13 mouse cellular contexts compared by ENCODE assay signal in genomic region chr15:81044446-81044845, GRCm38 (mm10).
DNase-seq lines count a peak whose midpoint lies in the region; ATAC-seq and TF ChIP-seq lines count a peak whose summit lies in the region.
"Had no signal": no experiment of that assay in that cellular context is flagged by ENCODE, and none has a peak within 500 bp of the region (broad histone marks: within the 10 kb centered on the region; RNA-seq: fewer than 3 reads in every experiment).

No protein-coding gene starts in this region.

- peak overlapping the region; percentile 78 for H3K4me3 ChIP-seq in bone marrow, adult 2 months (replicated peaks; ENCODE audit: control insufficient read depth, low read depth, low read length)
- no peak overlapping the region for H3K4me3 ChIP-seq in kidney, adult 2 months (ENCODE audit: insufficient read depth, low read depth, low read length)
- H3K4me3 ChIP-seq: embryonic facial prominence, embryonic 13.5 days; hindbrain, embryonic 12.5 days; limb, embryonic 15.5 days had no signal

- H3K4me1 ChIP-seq in bone marrow, adult 2 months (ENCODE audit: control insufficient read depth, insufficient read depth, low read length), result peaks cover 2% of the 10 kb centered on the region; the same call in 1 of the 2 replicates
- 0 out of 2 replicates have a peak, but pooled peaks cover 3% of the 10 kb centered on the region for H3K4me1 ChIP-seq in kidney, adult 2 months (ENCODE audit: control insufficient read depth, insufficient read depth, low read length)

- intact Hi-C loops in left cerebral cortex, postnatal 36 days (cut with DNase I), result no loop called here

- ATAC-seq in CD4-positive, CD25-positive, alpha-beta regulatory T cell, adult 4 months, result peak; percentile 82

- no peaks in the 10 kb centered on the region for H3K27me3 ChIP-seq in kidney, adult 2 months (replicated peaks; ENCODE audit: control insufficient read depth, insufficient read depth, low read length)
- H3K27me3 ChIP-seq: embryonic facial prominence, embryonic 13.5 days; hindbrain, embryonic 12.5 days; limb, embryonic 15.5 days had no signal

- TF ChIP-seq POLR2A in bone marrow, adult 2 months (IDR thresholded peaks at IDR 0.05; ENCODE audit: borderline replicate concordance, control insufficient read depth, low read depth, low read length), result no peak
- no peak for TF ChIP-seq POLR2A in kidney, adult 2 months (IDR thresholded peaks at IDR 0.05; ENCODE audit: low read depth, low read length)

- TF ChIP-seq CTCF in bone marrow, adult 2 months (IDR thresholded peaks at IDR 0.05; ENCODE audit: control insufficient read depth, insufficient read depth, low read length), result peak; percentile 16; the same call in 1 of the 2 replicates
- no peak for TF ChIP-seq CTCF in kidney, adult 2 months (conservative IDR thresholded peaks at IDR 0.05; ENCODE audit: insufficient read depth, insufficient read length, low read depth, low read length)

- H3K36me3 ChIP-seq in kidney, adult 2 months (ENCODE audit: control insufficient read depth, insufficient read depth, low read length), result no peaks in the 10 kb centered on the region

- peak; percentile 55 for DNase-seq in lung, postnatal 25 days (ENCODE audit: low spot score)
- DNase-seq in spleen, postnatal 36 days (ENCODE audit: low spot score in 2 of 2), result peak; percentile 78 to 82
- no peak for DNase-seq in kidney, adult 2 months
- no peak for DNase-seq in left cerebral cortex, postnatal 36 days (ENCODE audit: low spot score in 2 of 2)
- DNase-seq in frontal cortex, postnatal 25 days (ENCODE audit: low spot score in 2 of 2), result no peak
- no peak for DNase-seq in layer of hippocampus, postnatal 10 days (ENCODE audit: low spot score in 2 of 2)
- DNase-seq: kidney, postnatal 25 days; right cerebral cortex, postnatal 25 days had no signal

- peak overlapping the region; percentile 87 for H3K27ac ChIP-seq in bone marrow, adult 2 months (ENCODE audit: control insufficient read depth, insufficient read depth, low read depth, low read length, poor library complexity)
- H3K27ac ChIP-seq in kidney, adult 2 months (ENCODE audit: insufficient read depth, low read depth, low read length), result no peak overlapping the region
- H3K27ac ChIP-seq: embryonic facial prominence, embryonic 13.5 days; hindbrain, embryonic 12.5 days; limb, embryonic 15.5 days had no signal

- WGBS in bone marrow, adult 2 months, result 2% methylated on average over 9 of the region's 9 CpGs
- WGBS in kidney, adult 2 months, result 86% methylated on average over 9 of the region's 9 CpGs

Comparison
In these comparisons a context has a peak if more than half of its experiments do, and no peak if none do; other contexts are left out.
1. DNase-seq: peak in lung, postnatal 25 days (single experiment) and spleen, postnatal 36 days (2 of 2); none in kidney, adult 2 months (single experiment), left cerebral cortex, postnatal 36 days (0 of 2), frontal cortex, postnatal 25 days (0 of 2) and layer of hippocampus, postnatal 10 days (0 of 2).